Mouse (Mus musculus): ENCODE results near the gene Smim1. TPM values are rescaled to one million over a fixed set of nuclear protein-coding genes. Genes with fewer than 3 reads are reported as not detected.

Gene Smim1
- polyA plus RNA-seq, 1 experiment: 26.4 TPM

DNA sequence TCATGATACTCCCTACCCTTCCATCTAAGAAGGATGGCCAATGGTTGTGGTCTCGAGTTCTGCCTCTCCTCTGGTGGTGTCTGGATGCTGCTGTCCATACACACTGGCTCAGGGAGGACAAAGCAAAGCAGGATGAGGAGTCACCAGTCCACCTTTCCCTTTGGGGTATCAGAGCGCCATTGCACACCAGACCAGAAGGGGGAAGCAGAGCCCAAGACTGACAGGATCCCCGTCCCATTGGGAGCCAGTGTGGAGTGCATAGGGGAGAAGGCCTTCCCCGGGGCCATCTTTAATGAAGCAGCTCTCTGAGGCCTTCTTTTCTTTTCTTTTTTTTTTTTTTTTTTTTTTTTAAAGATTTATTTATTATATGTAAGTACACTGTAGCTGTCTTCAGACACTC lies 27.0 kb upstream of the Smim1 start:
- Histone ChIP-seq H3K4me3 (ENCODE audit: insufficient read depth, low read length) (no peak overlapping the region), H3K4me1 (ENCODE audit: control insufficient read depth, insufficient read depth, low read length) (peaks cover 11% of the 10 kb centered on the region), H3K27ac (ENCODE audit: insufficient read depth, low read length) (no peak overlapping the region)
- TF ChIP-seq POLR2A (IDR thresholded peaks at IDR 0.05; ENCODE audit: low read depth, low read length) (no peak), CTCF (IDR thresholded peaks at IDR 0.05; ENCODE audit: borderline replicate concordance, insufficient read depth, low read length) (no peak; the same call in 1 of the 2 replicates)

DNA sequence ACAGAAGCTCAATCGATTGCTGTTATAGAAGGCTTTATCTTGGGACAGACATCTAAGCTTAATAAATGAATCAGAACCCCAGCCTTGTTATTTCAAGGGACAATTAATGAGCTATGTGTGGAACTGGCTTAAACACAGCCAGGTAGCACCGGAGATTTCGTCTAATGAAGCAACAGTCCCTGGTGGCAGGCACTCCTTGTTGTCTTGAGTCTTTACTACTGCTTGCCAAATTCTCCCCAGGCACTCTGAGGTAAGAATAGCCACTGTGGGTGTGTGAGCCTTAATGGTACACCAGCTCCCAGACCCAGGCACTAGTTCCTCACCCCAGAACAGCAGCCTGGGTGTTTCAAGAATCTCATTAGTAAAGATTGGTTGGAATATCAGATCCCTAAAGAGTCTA lies 25.4 kb upstream of the Smim1 start:
- peaks cover 6% of the 10 kb centered on the region for H3K4me1 ChIP-seq (ENCODE audit: control insufficient read depth, insufficient read depth, low read length)
- H3K4me3 ChIP-seq (ENCODE audit: insufficient read depth, low read length): no peak overlapping the region
- no peak overlapping the region for H3K27ac ChIP-seq (ENCODE audit: insufficient read depth, low read length)
- TF ChIP-seq POLR2A (IDR thresholded peaks at IDR 0.05; ENCODE audit: low read depth, low read length): no peak
- no peak for TF ChIP-seq CTCF (IDR thresholded peaks at IDR 0.05; ENCODE audit: borderline replicate concordance, insufficient read depth, low read length)

DNA sequence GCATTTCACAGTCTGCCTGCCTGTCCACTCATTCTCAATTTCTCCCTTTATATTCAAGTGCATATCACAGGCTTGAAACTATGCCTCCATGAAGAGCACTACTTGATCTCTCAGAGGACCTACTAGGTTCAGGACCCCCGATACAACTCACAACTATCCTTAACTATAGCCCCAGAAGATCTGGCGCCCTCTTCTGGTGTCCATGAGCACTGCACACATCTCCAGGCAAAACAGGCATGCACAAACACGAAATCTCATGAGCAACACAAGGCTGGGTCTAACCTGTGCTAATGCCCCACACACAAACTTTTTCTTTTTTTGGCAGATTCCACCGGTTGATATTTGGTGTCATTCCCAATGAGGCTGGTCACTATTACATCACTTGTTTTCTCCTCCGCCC lies 19.8 kb upstream of the Smim1 start:
- no peak overlapping the region for H3K4me3 ChIP-seq (ENCODE audit: insufficient read depth, low read length)
- H3K27ac ChIP-seq (ENCODE audit: insufficient read depth, low read length): no peak overlapping the region
- no peaks in the 10 kb centered on the region for H3K4me1 ChIP-seq (ENCODE audit: control insufficient read depth, insufficient read depth, low read length)
- TF ChIP-seq CTCF (IDR thresholded peaks at IDR 0.05; ENCODE audit: borderline replicate concordance, insufficient read depth, low read length): no peak

DNA sequence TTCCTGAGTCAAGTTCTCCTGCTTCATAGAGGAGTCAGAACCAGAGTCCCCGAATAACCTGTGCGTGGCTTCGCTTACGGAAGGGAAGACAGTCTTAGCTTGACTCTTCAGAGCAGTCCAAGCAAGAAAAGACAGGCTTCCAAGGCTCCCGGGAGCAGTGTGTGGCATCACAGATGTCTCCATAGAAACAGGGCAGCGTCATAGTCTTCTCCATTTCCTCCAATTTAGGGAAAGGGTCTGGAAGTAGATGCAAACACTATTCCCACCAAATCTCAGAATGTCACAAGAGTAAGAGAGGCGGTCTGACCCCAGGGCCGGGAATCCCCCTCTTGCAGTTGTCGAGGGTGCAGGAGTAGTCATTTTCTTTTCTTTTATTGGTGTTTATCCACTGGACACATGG lies 16.5 kb upstream of the Smim1 start, which contains the start of gene Ccdc27:
Ccdc27 (minus strand) TSS at position 101 of the 400 bp plus-strand sequence.
- no peaks in the 10 kb centered on the region for H3K4me1 ChIP-seq (ENCODE audit: control insufficient read depth, insufficient read depth, low read length)
- no peak within 1 kb of the TSS for H3K4me3 ChIP-seq (ENCODE audit: insufficient read depth, low read length)
- TF ChIP-seq POLR2A (IDR thresholded peaks at IDR 0.05; ENCODE audit: low read depth, low read length) (no peak), CTCF (IDR thresholded peaks at IDR 0.05; ENCODE audit: borderline replicate concordance, insufficient read depth, low read length) (no peak)
- H3K27ac ChIP-seq (ENCODE audit: insufficient read depth, low read length): no peak within 1 kb of the TSS

DNA sequence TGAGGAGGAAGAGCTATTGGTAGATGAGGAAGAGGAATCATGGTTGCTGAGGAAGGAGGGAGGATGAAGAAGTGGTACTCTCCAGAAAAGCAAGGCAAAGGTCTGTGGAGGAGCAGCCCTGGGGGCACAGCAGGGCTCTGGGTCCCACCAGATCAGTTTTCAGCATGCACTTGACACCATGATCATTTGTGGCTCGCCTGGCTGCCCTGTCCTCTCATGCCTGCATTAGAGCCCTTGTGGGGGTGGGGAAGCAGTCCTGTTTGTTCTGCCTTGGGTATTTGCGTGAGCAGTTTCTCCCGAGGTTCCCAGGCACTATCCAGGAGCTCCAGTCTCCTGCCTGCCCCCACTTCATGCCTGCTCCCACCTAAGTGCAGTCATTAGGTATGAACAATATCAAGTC lies 11.1 kb upstream of the Smim1 start:
- no peak overlapping the region for H3K4me3 ChIP-seq (ENCODE audit: insufficient read depth, low read length)
- TF ChIP-seq POLR2A (IDR thresholded peaks at IDR 0.05; ENCODE audit: low read depth, low read length) (no peak), CTCF (IDR thresholded peaks at IDR 0.05; ENCODE audit: borderline replicate concordance, insufficient read depth, low read length) (no peak)
- H3K27ac ChIP-seq (ENCODE audit: insufficient read depth, low read length): no peak overlapping the region
- no peaks in the 10 kb centered on the region for H3K4me1 ChIP-seq (ENCODE audit: control insufficient read depth, insufficient read depth, low read length)

DNA sequence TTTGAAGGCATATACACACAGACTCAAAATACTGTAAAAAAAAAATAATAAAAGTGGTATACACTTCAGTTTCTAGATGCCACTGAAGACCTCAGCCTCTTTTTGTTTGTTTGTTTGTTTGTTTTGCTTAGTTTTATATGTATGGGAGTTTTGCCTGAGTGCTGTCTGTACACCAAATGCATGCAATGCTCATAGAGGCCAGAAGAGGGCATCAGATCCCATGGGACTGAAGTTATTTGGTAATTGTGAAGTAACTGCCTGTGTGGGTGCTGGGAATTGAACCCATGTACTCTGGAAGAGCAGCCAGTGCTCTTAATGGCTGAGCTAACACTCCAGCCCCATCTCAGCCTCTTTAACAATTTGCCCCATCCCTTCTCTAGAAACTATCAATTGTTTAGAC lies 2.6 kb upstream of the Smim1 start:
- TF ChIP-seq CTCF (IDR thresholded peaks at IDR 0.05; ENCODE audit: borderline replicate concordance, insufficient read depth, low read length) (no peak), POLR2A (IDR thresholded peaks at IDR 0.05; ENCODE audit: low read depth, low read length) (no peak)
- Histone ChIP-seq H3K4me3 (ENCODE audit: insufficient read depth, low read length) (no peak overlapping the region), H3K4me1 (ENCODE audit: control insufficient read depth, insufficient read depth, low read length) (no peaks in the 10 kb centered on the region)

DNA sequence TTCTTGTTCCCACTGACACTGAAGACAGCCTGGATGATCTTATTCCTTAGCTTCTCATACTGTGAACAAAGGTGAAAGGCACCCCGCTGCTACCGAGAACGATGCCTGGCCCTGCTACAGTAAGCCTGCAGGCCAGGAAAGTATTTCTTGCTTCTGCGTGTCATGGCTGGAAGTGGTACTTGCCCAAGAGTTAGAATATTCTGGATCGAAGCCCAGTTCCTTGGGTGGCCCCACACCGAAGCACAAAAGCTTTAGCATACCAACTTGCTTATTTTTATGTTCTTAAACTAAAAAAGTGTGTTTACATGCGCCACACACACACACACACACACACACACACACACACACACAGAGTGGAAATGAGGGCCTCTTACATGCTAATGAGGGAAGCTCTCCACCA lies 2.0 kb upstream of the Smim1 start:
- Histone ChIP-seq H3K27ac (ENCODE audit: insufficient read depth, low read length) (no peak overlapping the region), H3K4me3 (ENCODE audit: insufficient read depth, low read length) (no peak overlapping the region), H3K4me1 (ENCODE audit: control insufficient read depth, insufficient read depth, low read length) (no peaks in the 10 kb centered on the region)
- no peak for TF ChIP-seq POLR2A (IDR thresholded peaks at IDR 0.05; ENCODE audit: low read depth, low read length)
- TF ChIP-seq CTCF (IDR thresholded peaks at IDR 0.05; ENCODE audit: borderline replicate concordance, insufficient read depth, low read length): no peak

More for the DNA sequence above, 2.6 kb upstream of the Smim1 start:
- no peak overlapping the region for H3K27ac ChIP-seq (ENCODE audit: insufficient read depth, low read length)

DNA sequence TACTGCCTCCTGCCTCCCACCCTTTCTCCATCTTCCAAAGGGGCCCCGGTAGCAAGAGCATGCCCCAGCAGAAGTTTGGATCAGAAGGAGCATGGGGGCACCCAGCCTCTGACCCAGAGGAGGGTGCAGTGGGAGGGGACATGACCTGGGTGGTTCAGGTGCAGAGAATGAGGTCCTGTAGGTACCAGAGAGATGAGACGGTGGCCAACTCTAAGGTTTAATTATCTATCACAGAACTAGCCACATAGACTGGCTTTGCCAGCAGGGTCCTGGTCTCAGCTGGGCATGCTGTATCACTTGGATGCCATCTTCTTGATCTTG lies 371 bp upstream of the Smim1 start:
- Histone ChIP-seq H3K4me1 (ENCODE audit: control insufficient read depth, insufficient read depth, low read length) (no peaks in the 10 kb centered on the region; the same call in 1 of the 2 replicates), H3K4me3 (ENCODE audit: insufficient read depth, low read length) (no peak overlapping the region), H3K27ac (ENCODE audit: insufficient read depth, low read length) (no peak overlapping the region)
- no peak for TF ChIP-seq POLR2A (IDR thresholded peaks at IDR 0.05; ENCODE audit: low read depth, low read length)
- no peak for TF ChIP-seq CTCF (IDR thresholded peaks at IDR 0.05; ENCODE audit: borderline replicate concordance, insufficient read depth, low read length)

DNA sequence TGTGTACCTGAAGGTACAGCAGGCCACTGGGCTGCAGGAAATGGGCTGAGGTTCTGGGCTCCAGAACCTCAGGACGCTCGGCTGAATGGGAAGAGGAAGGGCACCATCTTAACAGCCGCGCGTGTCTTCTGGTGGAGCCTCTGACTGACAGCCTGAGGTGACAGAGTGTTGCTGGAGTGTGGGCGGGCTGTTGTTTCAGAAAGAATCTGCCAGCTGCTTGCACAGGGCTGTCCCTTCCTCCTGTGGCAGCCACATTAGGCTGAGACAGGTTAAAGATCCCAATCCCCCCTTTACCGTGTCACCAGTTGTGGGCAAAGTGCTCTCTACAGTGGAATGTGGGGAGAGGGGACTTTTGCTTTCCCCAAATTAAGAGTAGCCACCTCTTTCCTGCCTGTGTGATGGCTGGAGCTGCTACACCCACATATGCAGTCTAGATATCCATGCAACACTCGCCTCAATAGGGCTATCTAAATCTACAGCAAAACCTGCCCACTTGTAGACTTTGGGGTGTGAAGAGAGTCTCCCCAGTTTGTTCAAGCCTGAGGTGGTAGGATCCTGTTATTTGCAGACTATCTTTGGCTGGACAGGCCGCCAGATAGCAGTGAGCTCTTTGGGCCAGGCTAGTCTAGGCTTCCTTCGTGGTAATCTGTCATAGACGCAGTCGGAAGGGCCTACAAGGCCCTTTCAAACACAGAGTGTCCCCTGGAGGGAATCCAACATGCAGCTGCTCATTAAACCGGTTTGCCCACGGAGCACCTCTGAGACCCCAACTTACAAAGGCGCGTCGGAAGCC lies 1.1 kb downstream of the Smim1 start:
- TF ChIP-seq CTCF (IDR thresholded peaks at IDR 0.05; ENCODE audit: borderline replicate concordance, insufficient read depth, low read length) (no peak), POLR2A (IDR thresholded peaks at IDR 0.05; ENCODE audit: low read depth, low read length) (no peak)
- H3K4me3 ChIP-seq (ENCODE audit: insufficient read depth, low read length): peak overlapping the region; percentile 25; the same call in 1 of the 2 replicates
- no peak overlapping the region for H3K27ac ChIP-seq (ENCODE audit: insufficient read depth, low read length)
- H3K4me1 ChIP-seq (ENCODE audit: control insufficient read depth, insufficient read depth, low read length): no peaks in the 10 kb centered on the region; the same call in 1 of the 2 replicates

DNA sequence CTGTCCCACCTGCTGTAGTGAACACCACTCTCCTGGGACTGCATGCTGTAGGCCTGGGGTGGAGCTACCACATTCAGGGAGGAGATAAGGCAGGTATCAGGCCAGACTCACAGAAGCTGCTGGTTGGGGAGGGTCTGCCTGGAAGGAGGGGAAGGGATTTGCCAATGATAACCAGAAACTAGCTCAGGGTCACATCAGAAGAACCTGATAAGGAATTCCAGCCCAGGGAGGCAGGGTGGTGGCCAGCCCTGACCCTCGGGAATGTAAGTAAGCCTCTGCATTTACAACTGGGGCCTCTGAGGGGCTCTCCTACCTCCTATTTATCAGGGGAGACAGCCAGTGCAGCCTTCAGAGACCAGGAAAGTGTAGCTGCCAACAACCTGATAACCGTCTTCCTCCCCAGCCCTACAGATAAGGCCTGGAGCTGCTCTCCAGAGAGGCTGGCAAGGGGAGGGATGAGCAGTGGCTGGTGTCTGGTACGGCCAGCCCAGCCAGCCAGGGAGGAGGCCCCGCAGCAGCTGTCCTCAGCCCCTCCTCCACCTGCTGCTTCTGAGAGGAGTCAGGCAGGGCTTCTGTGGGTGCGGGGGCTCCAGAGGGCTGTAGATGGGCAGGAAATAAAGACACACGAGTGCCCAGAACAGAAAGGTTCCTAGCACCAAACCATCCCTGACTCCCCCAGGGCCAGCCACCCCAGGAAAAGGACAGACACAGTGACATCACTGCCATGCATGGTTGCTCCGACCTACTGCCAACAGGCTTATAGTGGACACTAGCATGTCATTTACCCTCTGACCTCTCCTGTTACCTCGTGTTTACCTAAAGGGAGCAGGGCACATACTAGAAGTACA lies 2.1 kb downstream of the Smim1 start:
- Histone ChIP-seq H3K27ac (ENCODE audit: insufficient read depth, low read length) (no peak overlapping the region), H3K4me3 (ENCODE audit: insufficient read depth, low read length) (no peak overlapping the region), H3K4me1 (ENCODE audit: control insufficient read depth, insufficient read depth, low read length) (no peaks in the 10 kb centered on the region; the same call in 1 of the 2 replicates)
- TF ChIP-seq POLR2A (IDR thresholded peaks at IDR 0.05; ENCODE audit: low read depth, low read length): no peak
- no peak for TF ChIP-seq CTCF (IDR thresholded peaks at IDR 0.05; ENCODE audit: borderline replicate concordance, insufficient read depth, low read length)
